Mouse (Mus musculus) kidney, adult 2 months (tissue): ENCODE measurements around the gene Tgtp2.

Experiments used
- CTCF ChIP-seq: fragments of 200-500 bp; conservative IDR thresholded peaks from 2 replicates; pipeline ENCODE4 v1.5.1; 2011; ENCODE audit warnings: low read depth, mild to moderate bottlenecking, control low read depth, low read length, moderate library complexity, mixed read lengths; ENCODE audit not compliant: insufficient read depth, insufficient read length
- POLR2A ChIP-seq: fragments of 200-500 bp; IDR thresholded peaks from one replicate; pipeline ENCODE4 v1.6.1; 2011; ENCODE audit warnings: low read depth, low read length, control low read depth

GRCm38 (mm10) chr11:49092053-49092586 is 28.1 kb upstream of the Tgtp2 start:
- TF ChIP-seq CTCF, result no peak
- TF ChIP-seq POLR2A, result no peak
